Mouse (Mus musculus): ENCODE results near the gene Lingo4.
A peak's percentile ranks its signal among the peaks of the same experiment; 100 is the strongest.

Lingo4 gene

GRCm38 (mm10) chr3:94398217-94398616, at the start of gene Lingo4:
Gene Lingo4, plus strand, starts transcription at chr3:94398517.
- DNase-seq (ENCODE audit: low spot score in 2 of 2), result no peak

DNA sequence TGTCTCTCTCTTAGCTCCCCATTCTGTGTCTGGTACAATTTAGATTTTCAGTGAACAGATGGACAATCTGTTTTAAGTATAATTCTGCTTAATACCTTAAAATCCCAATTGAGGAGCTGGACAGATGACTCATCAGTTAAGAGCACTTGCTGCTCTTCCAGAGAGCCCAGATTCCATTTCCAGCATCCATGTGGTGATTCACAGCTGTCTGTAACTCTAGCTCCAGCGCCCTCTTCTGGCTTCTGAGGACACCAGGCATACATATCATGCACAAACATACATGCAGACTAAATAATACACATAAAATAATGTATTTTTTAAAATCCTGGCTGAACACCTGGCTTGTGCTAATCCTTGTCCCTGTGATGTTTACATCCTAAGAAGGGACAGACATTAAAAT, 37.5 kb upstream of the Lingo4 start:
- DNase-seq (ENCODE audit: low spot score in 2 of 2), result no peak

DNA sequence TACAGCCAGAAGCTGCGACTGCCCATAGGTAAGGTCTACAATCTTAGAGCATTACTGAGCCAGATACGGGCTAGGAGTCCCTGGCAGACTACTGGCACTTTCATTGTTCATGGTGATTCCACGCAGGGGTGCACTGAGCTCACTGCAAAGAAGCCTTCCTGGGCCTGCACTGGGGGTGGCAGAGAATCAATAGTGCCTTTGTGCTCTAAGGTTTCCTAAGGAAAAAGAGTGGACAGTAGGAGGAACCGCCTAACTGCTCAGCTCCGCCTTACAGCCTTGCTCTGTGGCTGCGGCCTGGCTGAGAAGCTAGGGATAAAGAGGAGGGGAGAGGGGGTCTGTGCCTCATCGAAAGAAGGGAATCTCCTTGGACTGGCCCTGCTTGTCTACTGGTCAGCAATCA, 36.2 kb upstream of the Lingo4 start, which contains the start of gene C2cd4d:
Gene C2cd4d, plus strand, starts transcription at position 301 of the 400 bp plus-strand sequence.
- no peak for DNase-seq (ENCODE audit: low spot score in 2 of 2)

DNA sequence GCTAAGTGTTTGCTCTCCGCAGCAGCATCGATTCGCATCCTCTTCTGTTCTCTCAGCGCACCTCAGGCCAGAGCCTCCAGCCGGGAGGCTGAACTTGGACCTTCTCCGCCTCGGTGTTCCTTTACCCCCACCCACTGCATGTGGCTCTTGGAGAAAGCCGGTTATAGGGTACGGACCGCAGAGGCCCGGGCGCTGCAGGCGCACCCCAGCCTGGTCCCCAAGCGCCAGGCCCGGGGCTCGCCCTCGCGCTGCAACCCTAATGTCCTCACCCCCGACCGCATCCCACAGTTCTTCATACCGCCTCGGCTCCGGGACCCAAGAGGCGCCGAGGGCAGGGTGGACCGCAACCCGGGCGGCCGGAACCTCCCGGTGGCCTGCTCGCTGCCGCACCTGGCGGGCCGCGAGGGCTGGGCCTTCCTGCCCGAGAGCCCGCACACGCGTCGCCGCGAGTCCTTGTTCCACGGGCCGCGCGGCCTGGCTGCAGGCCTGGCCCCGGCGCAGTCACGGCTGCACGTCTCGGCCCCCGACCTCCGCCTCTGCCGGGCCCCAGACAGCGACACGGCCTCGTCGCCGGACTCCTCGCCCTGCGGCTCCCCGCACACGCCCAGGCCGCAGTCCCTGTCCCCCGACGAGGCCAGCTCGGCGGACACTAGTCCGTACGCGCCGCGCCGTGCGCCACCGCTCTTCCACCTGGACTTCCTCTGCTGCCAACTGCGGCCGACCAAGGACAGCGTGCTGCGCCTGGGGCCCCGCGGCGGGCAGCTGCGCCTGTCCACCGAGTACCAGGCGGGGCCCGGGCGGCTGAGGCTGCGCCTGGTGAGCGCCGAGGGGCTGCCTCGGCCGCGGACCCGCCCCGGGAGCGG, 34.8 kb upstream of the Lingo4 start:
- no peak for DNase-seq (ENCODE audit: low spot score in 2 of 2)

GRCm38 (mm10) chr3:94364154-94364526, 34.2 kb upstream of the Lingo4 start:
- no peak for DNase-seq (ENCODE audit: low spot score in 2 of 2)

GRCm38 (mm10) chr3:94366761-94367160, 31.6 kb upstream of the Lingo4 start:
- DNase-seq (ENCODE audit: low spot score in 2 of 2), result peak; percentile 34 to 59

DNA sequence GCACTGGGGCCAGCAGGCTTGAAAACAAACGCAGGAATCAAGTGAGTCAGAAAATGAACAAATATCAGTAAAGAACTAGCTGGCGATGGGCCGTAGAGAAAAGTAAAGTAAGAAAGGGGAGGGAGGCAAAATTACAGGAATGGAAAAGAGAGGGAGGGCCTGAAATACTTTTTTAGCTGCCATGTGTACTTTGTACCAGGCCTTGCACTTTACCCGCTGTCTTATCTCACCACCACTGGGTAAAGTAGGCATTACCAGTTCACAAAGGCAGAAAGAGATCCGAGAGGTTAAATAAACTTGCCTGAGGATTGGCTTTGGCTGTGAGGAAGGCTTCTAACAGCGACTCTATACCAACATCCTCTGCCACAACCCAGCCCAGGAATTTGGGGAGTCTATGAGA, 30.8 kb upstream of the Lingo4 start:
- no peak for DNase-seq (ENCODE audit: low spot score in 2 of 2)

DNA sequence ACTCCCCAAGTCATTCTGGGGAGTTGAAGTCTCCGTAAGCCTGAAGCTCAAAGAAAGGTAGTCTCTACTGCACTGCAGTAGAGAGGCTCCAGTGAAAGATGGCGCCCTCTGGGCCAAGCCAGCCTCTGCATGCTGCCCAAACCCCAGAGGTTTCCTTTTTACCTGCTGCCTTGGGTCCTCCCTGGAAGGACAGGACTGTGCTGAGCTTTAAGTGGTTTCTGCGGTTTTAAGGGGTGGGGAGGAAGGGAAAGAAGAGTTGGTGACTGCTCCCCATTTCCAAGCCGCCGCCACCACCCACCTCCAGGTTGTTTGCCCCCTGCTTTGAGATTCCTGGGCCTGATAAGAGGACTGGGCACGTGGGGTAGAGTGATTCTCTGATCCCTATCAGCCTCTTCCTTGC, 29.7 kb upstream of the Lingo4 start:
- no peak for DNase-seq (ENCODE audit: low spot score in 2 of 2)

DNA sequence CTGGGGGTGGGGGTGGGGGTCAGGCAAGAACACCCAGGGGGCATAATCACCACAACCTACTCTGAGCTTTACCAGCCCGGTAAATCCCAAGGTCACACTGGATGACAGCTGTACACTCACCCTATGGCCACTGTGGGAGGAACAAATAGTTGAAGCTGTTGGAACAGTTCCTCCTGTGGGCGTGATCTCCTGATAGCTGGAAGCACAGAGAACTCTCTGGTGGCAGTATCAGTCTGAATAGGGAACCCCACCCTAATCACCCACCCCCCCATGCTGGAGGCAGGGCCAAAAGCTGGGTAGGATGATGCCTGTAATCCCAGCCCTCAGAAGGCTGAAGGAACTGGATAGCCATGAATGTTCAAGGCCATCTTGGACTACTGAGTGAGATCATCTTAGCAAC, 28.6 kb upstream of the Lingo4 start:
- no peak for DNase-seq (ENCODE audit: low spot score in 2 of 2)

GRCm38 (mm10) chr3:94371637-94372036, 26.7 kb upstream of the Lingo4 start:
- DNase-seq (ENCODE audit: low spot score in 2 of 2), result no peak

DNA sequence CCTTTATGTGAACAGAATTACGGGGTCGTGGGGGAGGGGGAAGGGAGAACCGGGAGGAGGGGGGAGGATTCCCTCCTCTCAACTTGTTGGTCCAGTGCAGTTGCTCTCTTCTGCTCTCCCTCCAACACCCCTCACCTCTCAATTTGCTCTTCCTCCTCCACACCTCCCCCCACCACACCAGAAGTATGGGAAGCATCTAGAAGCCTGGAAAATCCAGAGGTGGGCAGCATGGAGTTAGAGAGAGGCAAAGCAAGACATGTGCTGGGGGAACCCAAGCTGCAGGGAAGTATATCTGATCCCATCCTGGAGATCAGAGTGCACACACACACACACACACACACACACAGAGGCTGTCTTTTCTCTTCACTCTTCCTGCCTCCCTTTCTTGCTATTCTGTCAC, 26.3 kb upstream of the Lingo4 start:
- no peak for DNase-seq (ENCODE audit: low spot score in 2 of 2)

DNA sequence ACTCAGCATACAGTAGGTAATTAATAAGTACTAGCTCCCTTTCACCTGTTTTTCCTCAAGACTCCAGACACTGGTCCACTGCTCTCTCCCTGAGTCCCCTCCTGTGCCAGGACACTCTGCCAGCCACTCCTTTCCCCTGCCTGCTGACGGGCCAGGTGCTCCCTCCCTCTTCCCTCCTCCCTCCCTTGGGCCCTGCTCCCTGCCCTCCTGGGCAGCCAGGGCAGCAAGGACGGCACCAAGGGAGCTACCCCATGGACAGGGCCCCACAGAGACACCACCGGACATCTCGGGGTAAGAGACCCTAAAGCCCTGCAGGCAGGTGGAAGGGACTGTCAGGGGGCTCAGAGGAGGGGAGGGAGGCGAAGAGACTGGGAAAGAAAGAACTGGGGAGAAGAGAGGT, 25.7 kb upstream of the Lingo4 start, which contains the start of gene Rorc:
Gene Rorc, plus strand, starts transcription at position 154 of the 400 bp plus-strand sequence.
- DNase-seq (ENCODE audit: low spot score in 2 of 2), result no peak

GRCm38 (mm10) chr3:94373090-94373489, 25.2 kb upstream of the Lingo4 start:
- no peak for DNase-seq (ENCODE audit: low spot score in 2 of 2)

DNA sequence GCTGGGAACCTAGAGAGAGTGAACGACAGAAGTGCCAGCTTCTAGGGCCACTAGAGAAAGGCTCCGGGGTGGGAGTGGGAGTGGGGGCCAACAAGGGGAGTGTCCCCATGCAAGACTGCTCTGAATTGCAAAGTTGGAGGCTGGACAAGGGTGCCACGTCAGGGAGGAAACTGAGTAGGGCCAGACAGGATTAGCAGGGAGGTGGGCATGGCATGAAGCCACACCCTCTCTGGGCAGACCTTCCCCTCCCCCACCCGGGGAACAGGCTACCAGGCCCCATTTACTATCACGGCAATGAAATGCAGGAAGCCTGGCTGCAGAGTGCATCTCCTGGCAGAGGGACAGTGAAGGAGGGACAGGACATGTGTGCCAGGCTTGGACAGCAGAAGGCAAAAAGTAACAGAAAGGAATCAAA, 24.7 kb upstream of the Lingo4 start:
- DNase-seq (ENCODE audit: low spot score in 2 of 2), result no peak

DNA sequence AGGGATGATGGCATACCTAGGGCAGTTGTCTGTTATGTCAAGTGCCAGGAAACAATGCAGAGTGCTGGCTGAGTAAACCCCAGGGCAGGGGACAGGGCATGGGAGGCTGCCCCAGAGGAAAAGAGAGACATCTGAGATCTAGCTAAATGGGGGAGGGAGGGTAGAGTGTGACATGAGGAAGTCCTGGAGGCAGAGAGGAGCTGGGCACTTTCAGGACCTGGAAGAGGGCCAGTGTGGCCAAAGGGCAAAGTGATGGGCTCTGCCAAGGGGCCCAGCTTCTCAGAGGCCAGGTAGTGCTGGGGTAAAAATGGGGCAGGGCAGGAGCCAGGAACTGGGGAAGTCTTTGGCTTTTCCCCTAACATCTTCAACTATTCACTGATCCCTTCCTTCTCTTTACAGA, 23.7 kb upstream of the Lingo4 start:
- no peak for DNase-seq (ENCODE audit: low spot score in 2 of 2)

DNA sequence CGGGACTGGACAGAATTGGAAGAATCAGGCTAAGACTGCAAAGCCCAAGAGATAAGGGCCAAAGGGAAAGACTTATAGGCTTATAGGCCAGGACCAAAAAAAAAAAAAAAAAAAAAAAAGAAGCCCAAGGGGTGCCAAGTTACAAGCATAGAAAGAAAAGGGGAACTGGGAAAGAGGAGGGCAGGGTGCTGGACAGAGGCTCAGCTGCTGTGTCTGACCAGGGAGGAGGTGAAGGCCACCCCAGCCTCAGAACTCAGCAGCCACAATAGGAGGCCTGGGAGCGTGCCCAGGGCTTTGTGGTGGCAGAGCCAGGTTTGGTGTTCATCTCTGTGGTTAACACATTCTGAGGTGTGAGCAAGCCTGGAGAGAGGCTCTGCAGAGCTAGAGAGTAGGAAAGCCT, 23.2 kb upstream of the Lingo4 start:
- no peak for DNase-seq (ENCODE audit: low spot score in 2 of 2)

- no peak for DNase-seq (ENCODE audit: low spot score in 2 of 2)
These were observed 22.5 kb upstream of the Lingo4 start for GRCm38 (mm10) chr3:94375861-94376260.

DNA sequence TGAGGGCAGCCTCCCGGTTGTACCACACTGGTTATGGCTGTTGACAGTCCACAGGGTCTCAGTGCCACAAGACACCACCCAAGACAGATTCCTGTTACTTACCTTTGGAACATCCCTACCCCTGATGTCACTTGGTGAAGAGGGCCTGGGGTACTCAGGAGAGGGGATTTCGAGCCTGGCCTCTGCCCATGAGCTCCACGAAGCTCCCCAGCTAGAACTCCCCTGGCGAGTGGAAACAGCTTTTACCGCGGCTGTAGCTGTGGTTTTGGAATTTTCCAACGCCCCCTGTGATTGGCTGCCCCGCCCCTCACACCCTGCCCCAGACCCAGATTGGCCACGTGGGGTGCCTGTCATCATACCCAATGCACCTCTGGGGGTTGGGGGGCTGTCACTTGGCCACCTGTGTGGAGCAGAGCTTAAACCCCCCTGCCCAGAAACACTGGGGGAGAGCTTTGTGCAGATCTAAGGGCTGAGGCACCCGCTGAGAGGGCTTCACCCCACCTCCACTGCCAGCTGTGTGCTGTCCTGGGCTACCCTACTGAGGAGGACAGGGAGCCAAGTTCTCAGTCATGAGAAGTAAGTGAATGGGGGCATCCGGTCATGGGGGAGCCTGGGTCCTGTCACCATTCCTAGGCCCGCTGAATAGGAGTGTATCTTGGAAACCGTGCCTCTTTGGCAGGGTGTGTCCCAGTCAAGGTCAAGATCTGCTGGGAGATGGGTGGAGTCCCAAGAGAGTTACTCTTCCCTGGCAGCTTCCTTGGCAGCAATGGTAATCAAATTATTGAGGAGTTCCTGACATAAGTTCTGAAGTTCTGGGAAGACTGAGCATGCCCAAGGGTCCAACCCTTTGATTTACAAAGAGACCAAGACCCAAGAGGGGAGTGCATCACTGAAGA, 21.0 kb upstream of the Lingo4 start:
- no peak for DNase-seq (ENCODE audit: low spot score in 2 of 2)

DNA sequence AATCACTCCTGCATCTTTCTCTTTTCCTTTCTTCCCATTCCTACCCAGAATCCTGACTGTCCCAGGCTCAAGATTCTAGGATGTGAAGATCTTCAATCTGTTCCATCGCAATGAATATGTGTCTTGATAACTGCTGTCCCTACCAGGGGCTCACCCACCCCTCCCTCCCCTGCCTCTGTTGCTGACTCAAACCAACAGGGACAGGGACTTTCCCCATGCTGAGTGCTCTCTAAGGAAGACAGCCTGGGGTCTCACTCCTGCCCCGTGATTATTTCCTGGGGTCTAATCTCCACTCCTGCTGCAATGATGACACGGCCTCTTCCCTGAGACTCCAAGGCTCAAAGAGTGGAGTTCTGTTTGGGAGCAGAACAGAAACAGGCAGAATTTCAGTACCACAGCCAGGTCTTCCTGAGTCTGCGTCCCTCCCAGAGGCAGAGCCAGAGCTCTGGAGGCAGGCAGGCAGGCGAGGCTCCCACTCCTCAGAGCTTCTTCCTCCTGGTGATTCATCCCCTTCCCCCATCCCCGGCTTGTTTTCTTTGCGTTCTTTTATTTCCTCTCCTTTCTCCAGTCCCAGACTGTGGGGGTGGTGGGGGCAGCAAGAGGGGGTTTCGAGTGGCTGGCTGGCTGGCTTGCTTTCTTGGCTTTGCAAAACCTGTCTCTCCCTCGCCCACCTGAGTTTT, 18.3 kb upstream of the Lingo4 start:
- DNase-seq (ENCODE audit: low spot score in 2 of 2), result no peak

- DNase-seq (ENCODE audit: low spot score in 2 of 2), result no peak
These were observed 16.0 kb upstream of the Lingo4 start for GRCm38 (mm10) chr3:94382308-94382707.

DNA sequence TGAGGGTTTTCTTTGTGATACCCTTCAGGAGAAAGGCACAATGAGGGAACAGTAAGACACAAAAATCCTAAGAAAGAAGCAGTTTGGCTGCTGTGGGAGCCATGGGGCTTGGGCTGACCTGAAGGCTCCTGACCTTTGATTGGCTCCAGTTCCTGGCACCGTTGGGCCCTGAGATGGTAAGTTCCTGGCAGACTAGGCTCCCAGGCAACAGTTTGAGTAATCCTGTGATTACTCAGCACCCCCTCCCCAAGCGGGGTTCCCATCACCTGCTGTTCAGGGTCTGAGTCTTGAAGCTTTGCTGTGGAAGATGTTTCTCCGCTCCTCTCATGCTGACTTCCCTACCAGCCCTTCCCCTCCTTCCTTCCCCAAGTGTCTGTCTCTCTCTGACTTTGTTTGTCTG, 14.8 kb upstream of the Lingo4 start:
- no peak for DNase-seq (ENCODE audit: low spot score in 2 of 2)

GRCm38 (mm10) chr3:94386671-94387070, 11.6 kb upstream of the Lingo4 start:
- DNase-seq (ENCODE audit: low spot score in 2 of 2), result no peak
